Mouse (Mus musculus) neural tube, postnatal 0 days (tissue): ENCODE data around the gene Kcnj8. TPM values are rescaled to one million over a fixed set of nuclear protein-coding genes. Genes with fewer than 3 reads are reported as not detected.

Experiments
- polyA plus RNA-seq: library from polyadenylated mRNA; unstranded; fragments of >200 nt; fragmentation: Nextera tagmentation; extraction: Ambion mirVana; gene quantifications from 2 replicates; pipeline ENCODE4 v1.2.1, GENCODE M21; 2015

Kcnj8 gene
- polyA plus RNA-seq = 7.4 and 10.2 TPM in 2 replicates

GRCm38 (mm10) chr6:142571055-142571618 lies at the start of gene Kcnj8:
Kcnj8 (minus strand) TSS chr6:142571614.

Other genes starting within 250 kb of the Kcnj8 start
- gene Slco1a5, start 248.6 kb downstream of the Kcnj8 start, polyA plus RNA-seq = 0.23 and 0.49 TPM in 2 replicates
- 15.4 and 16.8 TPM in 2 replicates for gene Pyroxd1, start 226.0 kb downstream of the Kcnj8 start, polyA plus RNA-seq
- 13.9 and 15.2 TPM in 2 replicates for gene Recql, start 184.5 kb downstream of the Kcnj8 start, polyA plus RNA-seq
- 54.7 and 56.4 TPM in 2 replicates for gene Golt1b, start 184.4 kb downstream of the Kcnj8 start, polyA plus RNA-seq
- 1.1 and 1.2 TPM in 2 replicates for gene Spx, start 158.2 kb downstream of the Kcnj8 start, polyA plus RNA-seq
- 0.25 and 0.36 TPM in 2 replicates for gene Gys2, start 98.5 kb downstream of the Kcnj8 start, polyA plus RNA-seq
- 774 and 778 TPM in 2 replicates for gene Ldhb, start 63.7 kb downstream of the Kcnj8 start, polyA plus RNA-seq
- 1.5 and 2.2 TPM in 2 replicates for gene Abcc9, start 130.7 kb upstream of the Kcnj8 start, polyA plus RNA-seq
- 162 and 166 TPM in 2 replicates for gene Cmas, start 185.1 kb upstream of the Kcnj8 start, polyA plus RNA-seq
- 0.18 and 0.27 TPM in 2 replicates for gene Sult6b2, start 232.9 kb upstream of the Kcnj8 start, polyA plus RNA-seq